Mouse (Mus musculus) adrenal gland, adult (tissue): Measurements from ENCODE around the gene Gm14459.
"Not testable (repeated sequence)": the region's sequence is repeated elsewhere in the genome, so short reads cannot be mapped to it uniquely, and the experiment has no call there.

Source experiments
- DNase-seq, 2 experiments: peaks; one replicate each; pipeline ENCODE4 v3.0.0; 2022 to 2023; ENCODE audit warnings: low spot score in 1 of 2; ENCODE audit not compliant: inconsistent age in 2 of 2

Gm14459 gene

GRCm38 (mm10) chrX:8524854-8525253 is at the start of gene Gm14459:
Gene Gm14459, minus strand, starts transcription at chrX:8524954.
- no peak for DNase-seq

GRCm38 (mm10) chrX:8548155-8548554 is 23.4 kb upstream of the Gm14459 start, which contains the start of gene Ssxb6:
Gene Ssxb6, minus strand, starts transcription at chrX:8548255.
- not testable (repeated sequence) for DNase-seq
